Comparison of ENCODE assay signal across 8 mouse cellular contexts in the genomic region with DNA sequence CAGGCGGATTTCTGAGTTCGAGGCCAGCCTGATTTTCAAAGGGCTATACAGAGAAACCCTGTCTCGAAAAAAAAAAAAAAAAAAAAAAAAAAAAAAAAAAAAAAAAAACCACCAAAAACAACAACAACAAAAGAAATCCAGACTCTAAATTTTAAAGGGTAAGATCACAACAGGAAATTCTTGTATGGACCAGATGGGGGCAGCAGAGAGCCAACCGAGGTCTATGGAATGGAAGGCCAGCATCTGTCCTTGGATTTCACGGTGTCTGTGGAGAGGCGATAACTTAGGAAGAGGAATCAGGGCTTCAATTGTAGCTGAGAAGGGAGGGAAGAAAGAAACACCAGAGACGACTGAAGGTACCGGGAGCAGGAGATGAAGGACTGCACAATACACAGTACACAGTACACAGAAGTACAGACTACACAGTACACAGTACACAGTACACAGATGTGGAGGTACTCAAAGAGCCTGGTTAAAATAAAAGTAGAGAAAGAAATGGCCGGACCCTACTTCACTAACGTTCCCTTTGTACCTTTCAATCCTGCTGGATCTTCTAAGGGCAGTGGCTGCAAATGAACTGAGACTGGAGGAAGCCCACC. TPM values are rescaled to one million over a fixed set of nuclear protein-coding genes. Genes with fewer than 3 reads are reported as not detected.
DNase-seq lines count a peak whose midpoint lies in the region; ATAC-seq and TF ChIP-seq lines count a peak whose summit lies in the region.
"Had no signal": no experiment of that assay in that cellular context is flagged by ENCODE, and none has a peak within 500 bp of the region (broad histone marks: within the 10 kb centered on the region; RNA-seq: fewer than 3 reads in every experiment).

No protein-coding gene starts in this region.

- H3K36me3 ChIP-seq in kidney, embryonic 14.5 days (ENCODE audit: control insufficient read depth, insufficient read depth, low read length) = no peaks in the 10 kb centered on the region
- H3K36me3 ChIP-seq in liver, embryonic 14.5 days (replicated peaks; ENCODE audit: control insufficient read depth, insufficient read depth, low read depth) = no peaks in the 10 kb centered on the region
- H3K36me3 ChIP-seq: heart, embryonic 15.5 days had no signal

- H3K4me2 ChIP-seq in kidney, embryonic 14.5 days (replicated peaks; ENCODE audit: low read depth, low read length) = no peak overlapping the region
- H3K4me2 ChIP-seq in liver, embryonic 14.5 days (ENCODE audit: low read depth) = no peak overlapping the region
- H3K4me2 ChIP-seq: heart, embryonic 15.5 days had no signal

- no peak overlapping the region for H3K9ac ChIP-seq in kidney, embryonic 14.5 days (ENCODE audit: low read depth, low read length)
- no peak overlapping the region for H3K9ac ChIP-seq in liver, embryonic 14.5 days (replicated peaks)
- H3K9ac ChIP-seq: heart, embryonic 15.5 days had no signal

- H3K27ac ChIP-seq in kidney, embryonic 14.5 days (ENCODE audit: low read depth, low read length) = no peak overlapping the region
- no peak overlapping the region for H3K27ac ChIP-seq in liver, embryonic 14.5 days
- H3K27ac ChIP-seq: heart, embryonic 15.5 days had no signal

- H3K4me3 ChIP-seq in kidney, embryonic 14.5 days (ENCODE audit: low read length) = no peak overlapping the region
- no peak overlapping the region for H3K4me3 ChIP-seq in liver, embryonic 14.5 days (ENCODE audit: insufficient read depth in 1 of 2, low read depth in 2 of 2, low read length in 2 of 2)
- H3K4me3 ChIP-seq: heart, embryonic 15.5 days had no signal

- no peaks in the 10 kb centered on the region for H3K27me3 ChIP-seq in kidney, embryonic 14.5 days (ENCODE audit: control insufficient read depth, insufficient read depth, low read length)
- no peaks in the 10 kb centered on the region for H3K27me3 ChIP-seq in liver, embryonic 14.5 days (ENCODE audit: control insufficient read depth, insufficient read depth, low read length)
- H3K27me3 ChIP-seq: heart, embryonic 15.5 days had no signal

- no peaks in the 10 kb centered on the region for H3K4me1 ChIP-seq in kidney, embryonic 14.5 days (ENCODE audit: control insufficient read depth, insufficient read depth, low read length)
- no peaks in the 10 kb centered on the region for H3K4me1 ChIP-seq in liver, embryonic 14.5 days (replicated peaks; ENCODE audit: control insufficient read depth in 2 of 2, insufficient read depth in 2 of 2, low read length in 1 of 2)
- H3K4me1 ChIP-seq: heart, embryonic 15.5 days had no signal

- DNase-seq in 3T3-L1 (ENCODE audit: low read depth, low spot score) (peak; percentile 77), 416B (ENCODE audit: low read depth) (peak; percentile 65)
- DNase-seq in adrenal gland, adult 8-10 months = peak; percentile 50
- peak; percentile 27 for DNase-seq in embryo, embryonic 9.5 days (ENCODE audit: extremely low spot score)
- DNase-seq in liver, embryonic 14.5 days (ENCODE audit: low read depth in 3 of 3, low spot score in 3 of 3) = no peak
- peak; percentile 60 to 71 for DNase-seq in right cerebral cortex, adult 2 months (ENCODE audit: low spot score in 2 of 2)

- H3K9me3 ChIP-seq in kidney, embryonic 14.5 days (ENCODE audit: control insufficient read depth, low read length) = no peaks in the 10 kb centered on the region
- H3K9me3 ChIP-seq in liver, embryonic 14.5 days (ENCODE audit: control insufficient read depth, low read length) = no peaks in the 10 kb centered on the region
- H3K9me3 ChIP-seq: heart, embryonic 15.5 days had no signal

- peak; percentile 63 for TF ChIP-seq CTCF in liver, embryonic 14.5 days (IDR thresholded peaks at IDR 0.05; ENCODE audit: low read depth)

- ATAC-seq in kidney, embryonic 14.5 days (ENCODE audit: low FRiP score, low TSS enrichment) = peak; percentile 37; the same call in 1 of the 2 replicates
- no peak for ATAC-seq in liver, embryonic 14.5 days (ENCODE audit: insufficient read depth)

- 73% methylated on average over 10 of the region's 10 CpGs for WGBS in kidney, embryonic 14.5 days
- 51% methylated on average over 10 of the region's 10 CpGs for WGBS in liver, embryonic 14.5 days (ENCODE audit: insufficient replicate concordance)

- no peak for TF ChIP-seq EP300 in liver, embryonic 14.5 days (IDR thresholded peaks at IDR 0.05; ENCODE audit: low read depth)

RNA-seq across cellular contexts. Expression of gene Esr1, which starts 13.1 kb away (rescaled TPM):
- total RNA-seq in adrenal gland, adult 8-10 months (2022) = 10 to 100 TPM; 27.6 to 36.1 (median 30.4) TPM
- 1.0 and 2.1 TPM in 2 replicates for polyA plus RNA-seq in kidney, embryonic 14.5 days (2014; fragmentation: Nextera tagmentation; extraction: Ambion mirVana)
- 0.06 and 0.08 TPM in 2 replicates for polyA plus RNA-seq in liver, embryonic 14.5 days (2012; rRNA removed)
- polyA plus RNA-seq in liver, embryonic 14.5 days (2014; fragmentation: Nextera tagmentation; extraction: Ambion mirVana) = 0.13 and 0.29 TPM in 2 replicates

Comparison
In these comparisons a context has a peak if more than half of its experiments do, and no peak if none do; other contexts are left out.
1. DNase-seq: peak in 3T3-L1 (single experiment), 416B (single experiment), adrenal gland, adult 8-10 months (single experiment), embryo, embryonic 9.5 days (single experiment) and right cerebral cortex, adult 2 months (2 of 2); none in liver, embryonic 14.5 days (0 of 3).